Mouse (Mus musculus) kidney, embryonic 16.5 days (tissue): ENCODE data around the gene Cacna1a. TPM values are rescaled to one million over a fixed set of nuclear protein-coding genes. Genes with fewer than 3 reads are reported as not detected.

Source experiments
- ATAC-seq: fragments of 200-750 bp; cut with Nextera tagmentation; 2 replicates; pipeline ENCODE4 v1.8.0; 2017; ENCODE audit warnings: moderate TSS enrichment; ENCODE audit not compliant: low FRiP score, low TSS enrichment
- H3K27ac ChIP-seq: fragments of 300-500 bp; sonication (generic); 2 replicates; pipeline ENCODE4 v1.5.1; 2014; ENCODE audit warnings: low read length
- H3K27me3 ChIP-seq: fragments of 300-500 bp; sonication (generic); 2 replicates; pipeline ENCODE4 v1.6.1; 2014; ENCODE audit warnings: low read length, control low read depth, mixed read lengths; ENCODE audit not compliant: insufficient read depth
- H3K36me3 ChIP-seq: fragments of 300-500 bp; sonication (generic); 2 replicates; pipeline ENCODE4 v1.6.1; 2014; ENCODE audit warnings: low read length, control low read depth, mixed read lengths; ENCODE audit not compliant: insufficient read depth
- H3K4me1 ChIP-seq: fragments of 300-500 bp; sonication (generic); 2 replicates; pipeline ENCODE4 v1.6.1; 2014; ENCODE audit warnings: low read length, control low read depth, mixed read lengths; ENCODE audit not compliant: insufficient read depth
- H3K4me2 ChIP-seq: fragments of 300-500 bp; sonication (generic); replicated peaks from 2 replicates; pipeline ENCODE4 v1.6.1; 2014; ENCODE audit warnings: low read depth, low read length
- H3K4me3 ChIP-seq: fragments of 300-500 bp; sonication (generic); 2 replicates; pipeline ENCODE4 v1.5.1; 2014; ENCODE audit warnings: mild to moderate bottlenecking, low read length
- H3K9ac ChIP-seq: fragments of 300-500 bp; sonication (generic); replicated peaks from 2 replicates; pipeline ENCODE4 v1.6.1; 2014; ENCODE audit warnings: low read length
- H3K9me3 ChIP-seq: fragments of 300-500 bp; sonication (generic); 2 replicates; pipeline ENCODE4 v1.6.1; 2016; ENCODE audit warnings: low read length, control low read depth
- WGBS: fragments of 180-500 bp; shearing (Covaris S2); extraction: QIAGEN DNeasy Blood & Tissue Kit; methylation state at CpG from one replicate; pipeline ENCODE4 v1.1.7; 2014; 5-methylcytosine and 5-hydroxymethylcytosine counted together
- polyA plus RNA-seq: library from polyadenylated mRNA; unstranded; fragments of >200 nt; fragmentation: Nextera tagmentation; extraction: Ambion mirVana; gene quantifications from 2 replicates; pipeline ENCODE4 v1.2.1, GENCODE M21; 2015

Gene Cacna1a
- polyA plus RNA-seq, 1 experiment from 2014 or later, result 2.0 TPM

DNA sequence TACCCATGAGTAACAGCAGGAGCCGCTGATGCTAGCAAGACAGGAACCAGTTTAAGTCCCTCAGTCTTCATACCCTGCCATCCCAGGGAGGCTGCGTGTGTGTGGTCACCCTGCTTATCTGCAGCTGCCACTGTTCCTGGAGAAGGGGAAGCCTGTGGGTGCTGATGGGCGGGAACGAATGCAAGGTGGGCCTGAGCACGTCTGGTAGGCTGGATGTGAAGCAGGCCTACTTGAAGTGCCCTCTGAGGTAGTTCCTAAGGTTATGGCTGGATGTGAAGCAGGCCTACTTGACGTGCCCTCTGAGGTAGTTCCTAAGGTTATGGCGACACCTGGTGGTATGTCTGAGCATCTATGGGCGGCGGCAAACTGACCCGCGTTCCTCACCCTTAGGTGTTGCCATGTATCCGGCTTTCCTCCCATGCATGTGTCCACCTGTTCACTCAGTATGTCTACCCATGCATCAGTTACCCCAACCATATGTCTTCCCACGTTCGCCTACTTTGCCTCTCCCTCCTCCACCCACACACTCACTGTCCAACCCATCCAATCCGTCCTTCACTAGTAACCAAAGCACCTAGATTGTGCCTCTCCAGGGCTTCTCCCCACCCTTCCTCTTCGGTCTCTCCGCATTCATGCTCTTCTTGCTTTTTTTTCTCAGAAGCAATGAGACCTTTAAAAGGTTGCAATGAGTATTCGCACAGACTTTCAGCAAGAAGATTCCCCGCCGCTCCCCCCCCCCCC lies 30.4 kb upstream of the Cacna1a start:
- Histone ChIP-seq H3K4me3 (no peak overlapping the region), H3K9me3 (no peaks in the 10 kb centered on the region), H3K36me3 (no peaks in the 10 kb centered on the region), H3K27ac (no peak overlapping the region), H3K9ac (no peak overlapping the region), H3K4me2 (no peak overlapping the region), H3K27me3 (0 out of 2 replicates have a peak, but pooled peaks cover 2% of the 10 kb centered on the region), H3K4me1 (no peaks in the 10 kb centered on the region)
- peak; percentile 75 for ATAC-seq
- WGBS, result 26% methylated on average over 20 of the region's 20 CpGs

DNA sequence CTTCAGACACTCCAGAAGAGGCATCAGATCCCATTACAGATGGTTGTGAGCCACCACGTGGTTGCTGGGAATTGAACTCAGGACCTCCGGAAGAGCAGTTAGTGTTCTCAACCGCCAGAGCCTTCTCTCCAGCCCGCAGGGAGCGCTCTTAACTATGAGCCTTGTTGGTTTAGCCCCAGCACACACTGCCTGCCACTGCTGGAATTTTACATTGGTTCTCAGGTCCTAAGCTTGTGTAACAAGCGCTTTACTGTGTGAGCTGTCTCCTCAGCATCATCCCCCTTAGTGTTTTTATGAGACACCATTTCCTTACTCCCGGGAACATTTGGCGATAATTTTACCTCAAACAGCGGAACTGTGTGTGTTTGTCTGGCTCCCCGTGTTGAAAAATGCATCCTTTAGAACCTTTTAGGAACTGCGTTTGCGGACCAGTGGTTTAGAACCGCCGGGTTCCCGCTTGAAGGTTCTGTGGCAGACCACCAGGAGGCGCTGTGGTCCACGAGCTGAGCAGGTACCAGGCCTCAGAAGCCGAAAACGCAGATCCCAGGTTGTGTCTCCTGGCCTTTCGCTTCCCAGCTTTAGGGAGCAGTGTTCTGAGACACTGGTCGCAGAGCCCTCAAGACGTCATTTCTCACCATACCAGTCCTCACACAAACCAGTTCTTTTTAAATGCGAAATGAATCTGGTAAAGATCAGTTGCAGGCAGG lies 24.7 kb upstream of the Cacna1a start:
- 12% methylated on average over 23 of the region's 23 CpGs for WGBS
- no peak overlapping the region for H3K9ac ChIP-seq

DNA sequence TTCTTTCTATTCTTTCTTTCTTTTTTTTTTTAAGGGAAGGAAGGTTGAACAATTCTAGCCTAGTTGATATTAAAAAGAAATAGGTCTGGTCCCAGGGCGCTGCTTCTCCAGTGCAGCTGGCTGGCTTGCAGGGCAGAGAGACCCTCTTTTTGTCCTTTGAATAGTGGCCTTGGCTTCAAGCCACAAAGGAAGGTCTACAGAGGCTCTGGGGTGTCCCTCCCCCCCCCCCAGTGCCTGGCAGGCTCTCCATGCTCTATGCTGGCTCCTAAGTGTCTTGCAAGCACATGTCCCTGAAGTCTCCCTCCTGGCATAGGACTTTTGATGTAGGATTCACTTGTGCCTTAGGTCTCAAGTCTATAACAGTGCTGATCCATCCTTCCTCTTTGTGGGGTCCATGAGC lies 23.0 kb upstream of the Cacna1a start:
- no peaks in the 10 kb centered on the region for H3K4me1 ChIP-seq
- no peak overlapping the region for H3K4me3 ChIP-seq
- H3K27me3 ChIP-seq, result 0 out of 2 replicates have a peak, but pooled peaks cover 2% of the 10 kb centered on the region
- H3K9ac ChIP-seq, result no peak overlapping the region
- no peaks in the 10 kb centered on the region for H3K9me3 ChIP-seq
- WGBS, result 96% methylated on average over 1 of the region's 1 CpGs
- no peak overlapping the region for H3K27ac ChIP-seq
- H3K36me3 ChIP-seq, result no peaks in the 10 kb centered on the region
- no peak overlapping the region for H3K4me2 ChIP-seq
- no peak for ATAC-seq

More for the DNA sequence above, 24.7 kb upstream of the Cacna1a start:
- H3K27me3 ChIP-seq, result 0 out of 2 replicates have a peak, but pooled peaks cover 2% of the 10 kb centered on the region
- H3K27ac ChIP-seq, result no peak overlapping the region
- ATAC-seq, result no peak
- no peak overlapping the region for H3K4me3 ChIP-seq
- no peaks in the 10 kb centered on the region for H3K36me3 ChIP-seq
- H3K4me2 ChIP-seq, result no peak overlapping the region
- no peaks in the 10 kb centered on the region for H3K9me3 ChIP-seq
- no peaks in the 10 kb centered on the region for H3K4me1 ChIP-seq

DNA sequence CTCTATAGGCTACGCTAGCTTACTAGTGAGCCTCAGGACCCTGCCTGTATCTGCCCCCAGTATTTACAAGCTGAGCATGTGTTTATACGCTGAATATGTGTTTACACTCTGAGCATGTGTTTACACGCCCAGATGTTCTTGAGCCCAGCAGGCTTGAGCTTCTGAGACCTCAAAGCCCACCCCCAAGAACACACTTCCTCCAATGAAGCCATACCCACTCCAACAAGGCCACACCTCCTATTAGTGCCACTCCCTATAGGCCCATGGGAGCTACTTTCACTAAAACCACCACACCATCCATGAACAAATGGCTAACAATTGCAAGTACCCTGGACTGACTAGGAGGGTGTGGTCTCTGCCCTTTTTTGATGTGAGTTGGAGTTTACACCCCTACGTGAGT lies 17.3 kb upstream of the Cacna1a start:
- H3K9ac ChIP-seq, result no peak overlapping the region
- no peaks in the 10 kb centered on the region for H3K9me3 ChIP-seq
- no peaks in the 10 kb centered on the region for H3K27me3 ChIP-seq
- H3K4me1 ChIP-seq, result no peaks in the 10 kb centered on the region
- 51% methylated on average over 4 of the region's 4 CpGs for WGBS
- no peak overlapping the region for H3K27ac ChIP-seq
- H3K36me3 ChIP-seq, result no peaks in the 10 kb centered on the region
- H3K4me3 ChIP-seq, result no peak overlapping the region
- ATAC-seq, result no peak
- no peak overlapping the region for H3K4me2 ChIP-seq

DNA sequence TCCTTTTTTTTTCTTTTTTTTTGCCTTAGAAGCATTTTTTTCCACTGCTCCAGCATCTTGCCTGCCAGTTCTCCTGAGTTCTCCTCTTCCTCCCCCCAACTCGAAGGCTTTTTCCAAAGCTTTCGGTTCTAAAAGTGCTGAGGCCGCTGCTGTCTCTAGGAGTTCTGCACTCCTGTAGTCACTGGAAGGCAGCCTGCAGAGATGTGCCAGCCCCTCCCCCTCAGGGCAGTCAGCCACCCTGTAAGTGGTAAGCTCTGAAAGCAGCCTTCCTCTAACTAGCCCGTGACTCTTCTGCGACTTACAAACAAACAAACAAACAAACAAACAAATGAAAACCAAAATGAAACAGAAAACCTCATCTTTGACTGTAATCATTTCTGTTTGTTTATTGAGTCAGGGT lies 13.2 kb upstream of the Cacna1a start:
- Histone ChIP-seq H3K27ac (no peak overlapping the region), H3K9ac (no peak overlapping the region)
- 31% methylated on average over 5 of the region's 5 CpGs for WGBS

DNA sequence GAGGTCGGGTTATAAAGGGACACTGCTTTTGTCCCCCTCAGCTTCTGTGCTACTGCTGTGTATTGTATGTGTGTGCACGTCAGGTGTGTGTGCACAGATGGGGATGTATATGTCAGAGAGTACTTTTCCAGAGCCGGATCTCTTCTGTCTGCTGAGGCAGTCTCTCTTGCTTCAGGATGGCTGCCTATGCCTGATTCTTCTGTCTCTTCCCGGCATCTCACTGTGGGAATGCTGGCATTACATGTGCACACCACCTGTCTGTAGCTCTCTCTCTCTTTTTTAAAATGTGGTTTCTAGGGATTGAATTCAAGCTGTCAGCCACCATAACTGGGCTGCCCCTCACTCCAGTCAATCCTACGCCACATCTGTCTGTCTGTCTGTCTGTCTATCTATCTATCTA lies 12.4 kb upstream of the Cacna1a start:
- Histone ChIP-seq H3K4me3 (no peak overlapping the region), H3K27ac (no peak overlapping the region), H3K4me1 (no peaks in the 10 kb centered on the region), H3K9me3 (no peaks in the 10 kb centered on the region), H3K27me3 (no peaks in the 10 kb centered on the region), H3K4me2 (no peak overlapping the region), H3K9ac (no peak overlapping the region), H3K36me3 (no peaks in the 10 kb centered on the region)
- no peak for ATAC-seq
- 85% methylated on average over 5 of the region's 5 CpGs for WGBS

More for the DNA sequence above, 13.2 kb upstream of the Cacna1a start:
- Histone ChIP-seq H3K4me2 (no peak overlapping the region), H3K36me3 (no peaks in the 10 kb centered on the region), H3K9me3 (no peaks in the 10 kb centered on the region), H3K4me1 (no peaks in the 10 kb centered on the region), H3K4me3 (no peak overlapping the region), H3K27me3 (no peaks in the 10 kb centered on the region)
- ATAC-seq, result no peak

DNA sequence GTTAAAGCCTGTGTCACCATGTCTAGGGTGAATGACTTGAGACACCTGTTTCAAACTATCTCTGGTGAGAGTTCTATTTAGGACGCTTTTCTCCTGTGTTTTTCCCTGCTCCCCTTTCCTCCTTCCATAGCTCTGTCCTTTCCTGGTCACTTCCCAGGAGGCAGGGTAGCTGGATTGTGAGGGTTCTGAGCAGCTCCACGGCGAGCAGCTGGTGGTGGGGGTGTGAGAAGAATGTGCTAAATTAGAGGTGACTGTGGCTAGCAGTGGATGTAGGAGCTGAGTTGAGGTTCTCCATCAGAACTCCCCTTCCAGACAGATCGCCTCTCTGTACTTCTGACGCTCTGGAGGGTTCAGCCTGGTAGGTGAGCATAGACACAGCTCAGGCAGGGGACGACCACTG lies 11.7 kb upstream of the Cacna1a start:
- no peaks in the 10 kb centered on the region for H3K36me3 ChIP-seq
- no peak overlapping the region for H3K27ac ChIP-seq
- H3K9me3 ChIP-seq, result no peaks in the 10 kb centered on the region
- WGBS, result 74% methylated on average over 6 of the region's 6 CpGs
- H3K27me3 ChIP-seq, result no peaks in the 10 kb centered on the region
- H3K4me1 ChIP-seq, result no peaks in the 10 kb centered on the region
- ATAC-seq, result no peak
- no peak overlapping the region for H3K9ac ChIP-seq
- no peak overlapping the region for H3K4me2 ChIP-seq
- H3K4me3 ChIP-seq, result no peak overlapping the region

DNA sequence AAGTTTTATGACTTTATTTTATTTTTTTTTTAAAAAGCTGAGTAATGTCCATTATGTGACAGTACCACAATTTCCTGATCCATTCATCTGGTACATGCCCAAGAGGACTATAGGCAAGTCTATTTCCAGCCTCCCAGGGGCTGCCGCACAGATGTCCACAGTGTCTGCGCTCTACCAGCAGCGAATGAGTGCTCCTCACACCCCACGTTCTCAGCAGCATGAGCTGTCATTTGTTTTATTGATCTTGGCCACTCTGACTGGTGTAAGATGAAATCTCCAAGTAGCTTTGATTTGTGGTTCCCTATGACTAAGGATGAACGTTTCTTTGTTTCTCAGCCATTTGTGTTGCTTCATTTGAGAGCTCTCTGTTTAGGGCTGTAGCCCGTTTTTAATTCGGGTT lies 6.6 kb upstream of the Cacna1a start:
- ATAC-seq, result no peak
- no peak overlapping the region for H3K4me2 ChIP-seq
- no peaks in the 10 kb centered on the region for H3K27me3 ChIP-seq
- WGBS, result 74% methylated on average over 7 of the region's 7 CpGs
- H3K4me3 ChIP-seq, result no peak overlapping the region
- H3K4me1 ChIP-seq, result no peaks in the 10 kb centered on the region
- H3K36me3 ChIP-seq, result no peaks in the 10 kb centered on the region
- H3K9me3 ChIP-seq, result no peaks in the 10 kb centered on the region
- no peak overlapping the region for H3K27ac ChIP-seq
- H3K9ac ChIP-seq, result no peak overlapping the region

DNA sequence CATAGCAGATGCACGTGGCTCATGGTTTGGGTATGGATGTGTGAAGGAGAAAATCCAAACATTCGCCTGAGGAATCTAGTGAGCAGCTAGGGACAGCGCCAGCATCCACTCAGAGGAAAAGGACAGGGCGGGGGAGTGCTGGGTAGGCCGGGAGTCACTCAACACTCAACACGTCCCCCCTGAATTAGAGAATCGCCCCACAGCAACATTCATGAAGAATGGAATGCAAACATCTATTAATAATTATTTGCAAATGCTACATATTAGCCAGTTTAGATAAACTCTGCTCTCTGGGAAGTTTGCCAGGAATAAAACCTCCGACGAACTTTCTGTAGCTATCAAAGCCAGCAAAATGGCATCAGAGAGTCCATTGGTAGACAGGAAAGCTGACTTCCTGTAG lies 533 bp downstream of the Cacna1a start:
- Histone ChIP-seq H3K36me3 (no peaks in the 10 kb centered on the region), H3K9me3 (no peaks in the 10 kb centered on the region), H3K4me1 (no peaks in the 10 kb centered on the region; the same call in 1 of the 2 replicates), H3K4me3 (no peak overlapping the region), H3K27me3 (no peaks in the 10 kb centered on the region), H3K9ac (no peak overlapping the region), H3K4me2 (no peak overlapping the region), H3K27ac (no peak overlapping the region)
- 45% methylated on average over 9 of the region's 9 CpGs for WGBS
- peak; percentile 59; the same call in 1 of the 2 replicates for ATAC-seq

DNA sequence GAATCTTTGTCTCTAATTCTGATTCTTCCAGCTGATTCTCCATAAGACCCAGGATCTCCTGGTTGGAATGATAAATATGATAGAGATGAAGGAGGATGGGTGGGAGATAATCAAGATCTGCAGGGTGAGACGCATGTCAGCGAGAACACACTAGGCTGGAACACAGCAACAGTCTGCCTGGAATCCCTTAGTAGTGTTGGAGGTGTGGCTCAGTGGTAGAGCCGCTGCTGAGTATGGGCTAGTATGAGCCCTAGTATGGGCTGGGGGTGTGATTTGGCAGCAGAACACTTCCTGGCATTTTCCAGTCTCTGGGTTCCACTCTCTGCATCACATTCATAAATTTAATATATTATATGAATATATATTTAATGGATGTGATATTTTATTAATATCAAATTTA lies 933 bp downstream of the Cacna1a start:
- H3K4me3 ChIP-seq, result no peak overlapping the region
- no peak for ATAC-seq
- H3K4me2 ChIP-seq, result no peak overlapping the region
- no peaks in the 10 kb centered on the region; the same call in 1 of the 2 replicates for H3K4me1 ChIP-seq
- no peak overlapping the region for H3K27ac ChIP-seq
- H3K27me3 ChIP-seq, result no peaks in the 10 kb centered on the region
- H3K9me3 ChIP-seq, result no peaks in the 10 kb centered on the region
- H3K36me3 ChIP-seq, result no peaks in the 10 kb centered on the region
- H3K9ac ChIP-seq, result no peak overlapping the region
- 76% methylated on average over 3 of the region's 3 CpGs for WGBS
